Mouse (Mus musculus) retina, embryonic 14.5 days (tissue): Measurements from ENCODE around the gene Traf3ip2.

Experiments used
- DNase-seq: peaks from one replicate; pipeline ENCODE4 v3.0.0-alpha.2; 2015; ENCODE audit warnings: low spot score

Gene Traf3ip2

DNA sequence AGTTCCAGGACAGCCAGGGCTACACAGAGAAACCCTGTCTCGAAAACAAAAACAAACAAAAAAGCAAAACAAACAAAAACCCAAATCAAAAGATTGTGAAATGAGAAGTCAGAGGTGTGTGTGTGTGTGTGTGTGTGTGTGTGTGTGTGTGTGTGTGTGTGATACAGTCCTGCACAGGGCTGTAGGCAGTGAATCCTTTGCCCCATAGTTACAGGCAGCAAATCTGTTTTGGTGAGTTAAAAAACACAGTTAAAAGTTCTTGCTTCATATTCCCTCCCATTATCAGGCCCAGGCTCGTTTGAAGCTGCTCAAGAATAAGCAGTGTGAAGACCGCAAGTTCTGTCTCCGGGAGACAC, at the start of gene Traf3ip2:
Gene Traf3ip2 (plus strand): TSS at position 302 of the 356 bp plus-strand sequence.
- DNase-seq = no peak

DNA sequence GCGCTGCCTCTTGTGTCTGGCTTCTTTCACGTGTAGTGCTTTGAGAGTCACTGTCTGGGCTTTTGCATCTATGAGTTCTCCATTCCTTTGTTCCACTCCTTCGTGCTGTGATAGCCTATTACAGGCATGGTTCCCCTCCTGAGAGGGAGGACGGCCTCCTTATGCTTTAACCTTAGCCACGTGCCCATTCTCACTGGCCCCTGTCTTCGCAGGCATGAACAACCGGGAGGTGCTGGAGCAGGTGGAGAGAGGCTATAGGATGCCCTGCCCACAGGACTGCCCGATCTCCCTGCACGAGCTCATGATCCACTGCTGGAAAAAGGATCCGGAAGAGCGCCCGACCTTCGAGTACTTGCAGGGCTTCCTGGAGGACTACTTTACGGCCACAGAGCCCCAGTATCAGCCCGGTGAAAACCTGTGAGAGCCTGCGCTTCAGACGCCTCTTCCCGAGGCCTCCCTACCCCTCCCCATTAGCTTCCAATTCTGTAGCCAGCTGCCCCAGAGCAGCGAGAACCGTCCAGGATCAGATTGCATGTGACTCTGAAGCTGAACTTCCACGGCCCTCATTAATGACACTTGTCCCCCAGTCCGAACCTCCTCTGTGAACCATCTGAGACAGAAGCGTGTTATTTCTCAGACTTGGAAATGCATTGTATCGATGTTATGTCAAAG, 49.0 kb upstream of the Traf3ip2 start:
- DNase-seq = no peak

DNA sequence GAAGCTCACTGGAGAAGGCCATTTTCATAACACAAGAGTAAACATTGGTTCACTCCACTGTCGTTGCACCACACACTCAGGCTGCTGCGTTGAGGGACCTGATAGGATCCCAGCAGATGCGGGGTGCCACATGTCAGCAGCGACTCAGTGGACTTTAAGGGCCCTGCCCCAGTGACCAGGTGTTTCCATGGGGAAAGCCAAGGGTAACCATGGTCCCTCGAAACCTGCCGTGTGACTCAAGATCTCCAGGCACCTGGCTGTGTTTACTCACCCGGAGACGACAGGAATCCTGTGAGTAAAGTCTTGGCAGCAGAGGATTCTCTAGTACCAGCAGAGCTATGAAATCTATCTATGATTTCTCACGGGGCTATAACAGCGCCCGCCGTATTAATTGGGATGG, 45.8 kb upstream of the Traf3ip2 start:
- no peak for DNase-seq

DNA sequence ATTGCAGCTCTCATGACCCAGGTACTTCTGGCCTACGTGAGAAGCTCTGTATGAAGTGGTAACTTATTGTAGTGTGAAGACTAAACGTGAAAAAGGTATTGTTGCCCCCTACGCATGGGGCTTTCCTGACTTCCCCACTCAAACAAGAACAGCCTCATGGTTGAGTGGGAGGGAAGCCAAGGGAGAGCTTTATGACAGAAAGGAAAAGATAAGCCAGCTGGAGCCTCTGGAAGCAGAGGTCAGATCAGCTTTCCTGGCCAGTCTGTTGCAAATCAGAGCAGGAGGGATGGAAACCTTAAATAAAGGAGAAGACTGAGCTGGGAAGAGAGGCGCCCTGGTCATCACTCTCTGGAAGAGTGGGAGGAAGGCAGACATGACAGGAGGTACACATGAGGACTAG, 43.7 kb upstream of the Traf3ip2 start:
- no peak for DNase-seq

DNA sequence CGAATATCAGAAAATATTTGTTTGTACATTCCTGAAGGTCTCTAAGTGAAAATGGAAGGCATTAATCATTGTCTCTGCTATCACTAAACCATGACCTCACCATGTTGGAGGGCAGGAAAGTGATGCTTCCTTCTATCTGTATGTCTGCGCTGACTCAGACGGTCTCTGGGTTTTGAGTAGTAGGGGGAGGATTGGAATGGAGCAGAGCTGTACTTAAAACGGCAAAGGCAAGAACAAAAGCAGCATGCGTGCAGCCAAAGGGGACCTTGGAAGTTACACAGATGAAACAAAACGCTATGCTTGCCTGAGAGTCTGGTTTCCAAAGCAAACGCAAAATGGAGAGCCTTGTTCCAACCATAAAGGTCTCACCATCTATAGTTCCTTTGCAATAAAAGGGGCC, 41.7 kb upstream of the Traf3ip2 start:
- DNase-seq = no peak

DNA sequence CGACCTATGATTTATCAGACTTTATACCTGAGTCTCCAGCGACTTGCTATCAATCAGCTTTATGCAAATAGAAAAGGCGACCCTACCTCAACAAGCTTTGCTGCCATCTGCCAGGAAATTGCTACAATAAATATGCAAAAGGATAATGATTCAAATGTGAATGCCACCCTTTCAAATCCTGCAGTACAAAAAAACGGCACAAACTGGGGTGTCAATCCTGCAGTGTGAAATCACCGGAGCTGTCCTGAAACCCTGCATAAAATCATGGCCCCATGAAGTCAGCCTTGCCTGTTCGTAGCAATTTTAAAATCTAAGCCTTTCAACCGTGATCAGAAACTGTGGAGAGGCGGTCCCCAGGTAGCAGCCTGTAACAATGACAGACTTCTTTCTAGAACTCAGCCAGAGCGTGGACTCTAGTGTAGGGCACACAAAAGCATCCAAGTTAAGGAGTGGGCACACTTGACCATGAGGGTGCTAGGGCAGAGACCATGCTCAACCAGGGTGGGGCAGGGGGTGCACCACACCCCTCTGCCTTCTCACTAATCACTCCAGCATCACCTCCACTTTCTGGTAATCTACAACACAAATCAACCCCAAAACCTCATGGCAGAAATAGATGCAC, 40.6 kb upstream of the Traf3ip2 start:
- no peak for DNase-seq

DNA sequence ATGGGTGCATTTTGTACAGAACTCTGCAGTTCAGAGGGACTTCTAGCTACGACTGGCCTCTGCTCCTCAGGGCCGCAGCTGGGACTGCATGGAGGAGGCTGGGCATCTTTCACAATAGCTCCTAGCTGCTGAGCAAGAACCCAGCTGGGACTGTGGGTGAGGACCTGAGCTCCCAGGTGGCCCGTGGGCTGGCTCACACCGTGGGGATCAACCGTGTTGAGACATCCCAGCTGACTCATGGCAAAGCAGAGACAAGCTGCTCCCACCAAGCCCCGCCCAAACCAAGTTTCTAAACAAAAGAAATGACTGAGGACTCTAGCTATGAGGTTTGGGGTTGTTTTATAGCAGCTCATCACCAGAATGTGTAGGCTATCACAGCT, 40.1 kb upstream of the Traf3ip2 start:
- no peak for DNase-seq

DNA sequence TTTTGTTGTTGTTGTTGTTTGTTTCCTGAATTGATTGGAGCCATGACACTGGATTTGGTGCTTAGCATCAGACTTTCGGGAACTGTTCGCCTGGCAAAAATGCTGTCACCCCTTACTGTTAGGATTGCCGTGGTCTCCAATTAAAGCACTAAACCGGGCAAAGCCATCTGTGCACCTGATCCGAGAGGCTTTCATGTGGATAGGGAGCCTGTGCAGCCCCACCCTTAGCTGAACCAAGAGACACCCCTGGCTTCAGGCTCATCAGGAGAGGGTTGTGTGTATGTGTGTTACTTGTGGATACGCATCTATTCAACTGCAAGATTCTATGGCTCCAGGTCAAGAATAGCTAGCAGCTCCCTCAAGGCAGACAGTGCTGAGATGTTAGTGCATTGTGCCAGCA, 36.3 kb upstream of the Traf3ip2 start:
- no peak for DNase-seq

DNA sequence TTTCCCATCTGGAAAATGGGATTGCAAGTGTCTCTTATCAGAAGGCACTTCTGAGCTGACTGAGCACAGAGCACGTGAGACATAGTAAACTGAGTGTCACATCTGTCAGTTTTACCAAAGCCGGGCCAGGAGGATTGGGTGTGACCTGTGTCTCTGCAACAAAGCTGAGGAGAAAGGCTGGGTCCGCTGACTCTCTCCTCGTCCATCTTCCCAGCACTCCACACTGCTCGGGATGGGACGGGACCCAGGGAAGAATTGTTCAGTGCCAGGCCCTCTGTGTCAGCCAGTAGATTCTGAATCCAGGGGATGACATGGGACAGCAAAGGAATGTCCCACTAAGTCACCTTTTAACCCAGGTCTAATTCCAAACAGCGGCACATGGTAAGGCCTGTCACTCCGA, 32.3 kb upstream of the Traf3ip2 start:
- DNase-seq = no peak

DNA sequence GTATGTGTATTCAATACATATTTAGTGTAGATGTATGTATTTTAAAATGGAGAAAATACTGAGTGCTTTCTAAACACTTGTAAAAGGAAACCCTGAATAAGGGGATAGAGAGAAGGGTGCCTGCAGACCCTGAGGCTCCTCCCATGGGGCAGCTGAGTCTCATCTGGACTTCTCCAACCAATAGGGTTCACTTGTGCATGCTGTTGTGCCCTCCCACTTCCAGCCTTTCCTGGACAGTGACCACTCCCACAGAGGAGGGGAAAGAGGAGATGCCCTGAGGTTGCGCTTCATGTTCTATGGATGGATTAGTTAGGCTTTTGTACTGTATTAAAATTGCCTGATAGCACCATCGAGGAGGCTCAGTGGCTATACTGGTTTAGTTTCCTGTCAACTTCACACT, 30.3 kb upstream of the Traf3ip2 start:
- DNase-seq = no peak

DNA sequence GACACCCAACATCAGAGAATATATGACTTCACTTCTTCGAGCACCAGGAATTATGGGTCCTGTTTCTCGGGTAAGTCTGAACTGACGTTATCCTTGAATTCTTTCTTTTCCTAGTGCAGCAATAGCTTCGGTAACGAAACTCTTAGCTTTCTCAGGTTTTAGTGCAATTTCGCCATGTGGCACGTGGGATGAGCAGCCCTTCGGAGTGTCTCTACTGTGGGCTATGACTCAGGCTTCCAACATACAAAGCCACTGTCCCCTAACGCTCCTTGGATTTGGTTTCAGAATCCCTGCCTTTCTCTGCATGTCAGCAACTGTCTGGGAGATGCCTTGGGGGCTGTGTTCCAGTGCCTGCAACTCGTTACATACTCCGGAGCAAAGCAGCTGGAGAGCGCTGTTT, 29.0 kb upstream of the Traf3ip2 start:
- DNase-seq = no peak

DNA sequence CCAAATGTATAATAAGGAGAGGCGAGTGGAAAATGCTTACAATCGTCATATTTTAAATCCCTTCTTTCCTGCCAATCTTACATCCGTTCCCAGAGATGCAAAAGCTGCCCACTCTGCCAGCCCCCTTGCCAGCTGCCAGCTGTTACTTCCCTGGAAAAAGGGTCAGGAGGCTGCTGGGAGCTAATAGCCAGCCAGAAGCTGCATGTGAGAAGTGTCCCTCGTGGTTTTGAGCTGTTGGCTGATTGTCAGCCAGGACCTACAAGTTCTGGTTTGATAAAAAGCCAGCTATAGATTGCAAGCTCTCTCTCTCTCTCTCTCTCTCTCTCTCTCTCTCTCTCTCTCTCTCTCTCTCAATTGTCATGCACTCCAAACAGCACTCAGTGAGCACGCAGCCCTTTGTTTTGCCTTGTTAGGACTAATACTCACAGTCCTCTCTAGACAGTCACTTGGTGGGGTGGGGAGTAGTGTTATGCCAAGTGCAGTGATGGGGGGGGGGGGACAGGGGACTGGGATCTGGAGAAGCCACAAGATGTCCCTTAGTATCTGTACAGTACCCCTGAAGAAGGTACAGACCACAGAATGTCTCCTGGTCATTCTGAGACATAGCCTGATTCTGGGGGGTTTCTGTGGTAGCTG, 25.3 kb upstream of the Traf3ip2 start:
- peak; percentile 35 for DNase-seq

DNA sequence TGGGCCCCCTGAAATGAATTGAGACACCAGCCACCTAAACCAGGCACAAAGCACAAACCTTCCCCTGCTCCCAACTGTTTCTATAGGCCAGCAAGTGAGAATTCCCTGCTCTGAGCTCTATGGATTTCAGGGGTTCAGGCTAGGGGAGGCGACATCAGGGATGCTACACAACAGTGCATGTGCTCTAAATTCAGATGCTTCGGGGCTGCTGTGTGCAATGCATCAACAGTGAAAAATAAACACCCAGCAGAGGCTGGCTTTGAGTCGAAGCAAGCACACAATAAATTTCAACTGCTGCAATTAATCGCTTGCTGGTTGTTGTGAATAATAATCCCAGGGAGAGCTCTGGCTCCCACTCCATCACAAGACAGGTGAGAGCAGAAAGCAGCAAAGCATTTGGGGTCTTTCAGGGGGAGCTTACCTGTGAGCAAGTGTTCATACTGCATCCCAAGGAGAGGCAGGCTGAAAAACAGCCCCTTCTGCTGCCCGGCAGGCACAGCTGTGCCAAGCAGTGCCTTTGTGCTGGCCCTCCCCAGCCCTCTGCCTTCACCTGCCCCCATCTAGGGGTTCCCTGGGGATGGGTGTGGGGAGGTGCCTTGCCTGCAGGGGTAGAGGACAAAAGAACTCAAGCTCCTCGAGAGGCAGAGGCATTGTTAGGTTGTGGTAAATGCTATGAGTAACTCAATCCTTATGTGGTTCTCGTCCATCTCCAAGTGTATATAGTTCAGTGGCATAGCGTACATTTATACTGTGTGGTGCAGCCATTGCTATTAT, 24.6 kb upstream of the Traf3ip2 start:
- DNase-seq = no peak

DNA sequence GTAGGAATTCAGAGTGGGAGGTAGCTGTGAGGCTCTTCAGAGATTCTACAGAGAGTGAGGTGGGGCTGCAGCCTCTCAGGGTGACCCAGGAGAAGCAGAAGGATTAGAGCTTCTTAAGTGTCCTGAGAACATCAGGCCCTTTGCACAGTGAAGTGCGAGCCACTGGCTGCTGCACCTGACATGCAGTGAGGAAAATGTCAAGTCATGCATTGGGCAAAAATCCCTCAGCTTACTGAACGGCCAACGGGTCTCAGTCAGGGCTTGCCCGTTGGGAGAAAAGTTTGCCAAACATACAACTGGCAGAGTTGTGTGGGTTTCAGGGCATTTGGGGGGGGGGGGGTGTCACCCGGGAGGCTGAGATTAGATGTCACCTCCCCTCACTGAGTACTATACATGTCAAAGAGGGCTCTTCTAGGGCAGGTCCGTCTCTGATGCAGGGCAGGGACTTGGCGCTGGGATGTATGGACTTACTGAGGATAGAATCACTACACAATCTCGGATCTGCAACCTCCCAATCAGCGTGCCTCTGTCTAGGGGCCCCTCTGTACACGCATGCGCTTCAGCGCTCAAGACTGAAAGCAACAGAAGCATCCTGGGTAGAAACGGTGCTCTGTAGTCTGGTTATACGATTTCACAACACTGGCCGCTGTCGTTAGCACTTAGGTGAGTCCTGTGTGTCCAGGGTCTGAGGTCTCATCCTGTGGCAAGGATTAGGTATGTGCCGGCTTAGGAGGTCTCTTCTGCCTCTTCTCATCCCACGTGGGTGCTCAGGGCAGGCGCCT, 22.8 kb upstream of the Traf3ip2 start:
- no peak for DNase-seq

DNA sequence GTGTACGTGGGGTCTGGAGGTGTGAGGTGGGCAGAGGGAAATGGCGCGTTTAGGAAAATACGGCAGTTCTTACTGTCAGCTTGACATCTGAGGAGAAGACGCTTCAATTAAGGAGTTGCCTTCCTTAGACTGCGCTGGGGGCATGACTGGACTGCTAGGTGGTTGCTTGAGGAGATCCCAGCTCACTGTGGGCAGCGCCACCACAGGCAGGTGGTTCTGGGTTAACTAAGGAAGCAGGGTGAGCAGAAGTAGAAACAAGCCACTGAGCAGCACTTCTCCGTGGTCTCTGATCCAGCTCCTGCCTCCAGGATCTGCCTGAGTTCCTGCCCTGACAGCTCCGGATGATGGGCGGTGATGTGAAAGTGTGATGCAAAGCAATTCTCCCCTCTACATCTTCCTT, 22.1 kb upstream of the Traf3ip2 start:
- no peak for DNase-seq

DNA sequence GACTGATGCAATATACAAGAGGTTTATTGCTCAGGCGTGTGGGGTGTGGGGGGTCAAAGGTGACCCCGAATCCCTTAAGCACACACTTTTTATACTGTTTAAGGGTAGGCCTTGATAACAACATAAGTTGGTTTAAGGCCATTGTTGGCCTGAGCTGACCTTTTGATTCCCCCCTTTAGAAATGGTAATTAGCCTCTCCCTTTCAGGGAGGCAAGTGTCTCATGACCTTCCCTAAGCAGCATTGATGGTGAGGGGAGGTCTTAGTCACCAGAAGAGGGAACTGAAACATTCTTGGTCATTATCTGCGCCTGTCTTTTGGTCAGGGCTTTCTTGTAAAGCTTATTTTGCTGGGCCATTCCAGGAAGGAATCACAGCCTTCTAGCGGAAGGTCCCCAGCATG, 20.2 kb upstream of the Traf3ip2 start:
- DNase-seq = no peak

DNA sequence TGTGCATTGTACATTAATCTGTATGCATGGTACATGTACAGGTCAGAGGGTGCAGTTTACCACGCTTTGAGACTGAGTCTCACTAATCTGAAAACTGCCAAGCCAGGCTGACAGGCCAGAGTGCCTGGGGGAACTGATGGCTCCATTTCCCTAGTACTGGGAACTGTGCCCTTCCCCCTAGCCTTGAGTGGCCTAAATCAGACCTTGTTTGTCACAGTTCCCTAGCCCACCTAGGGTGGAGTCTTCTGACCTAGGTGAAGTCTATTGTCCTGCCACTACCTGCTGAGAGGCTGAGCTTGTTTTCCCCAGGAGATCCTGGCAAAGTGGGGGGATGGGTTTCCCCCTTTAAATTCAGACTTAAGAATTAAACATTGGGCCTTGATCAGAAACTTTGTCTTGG, 18.0 kb upstream of the Traf3ip2 start:
- DNase-seq = no peak

DNA sequence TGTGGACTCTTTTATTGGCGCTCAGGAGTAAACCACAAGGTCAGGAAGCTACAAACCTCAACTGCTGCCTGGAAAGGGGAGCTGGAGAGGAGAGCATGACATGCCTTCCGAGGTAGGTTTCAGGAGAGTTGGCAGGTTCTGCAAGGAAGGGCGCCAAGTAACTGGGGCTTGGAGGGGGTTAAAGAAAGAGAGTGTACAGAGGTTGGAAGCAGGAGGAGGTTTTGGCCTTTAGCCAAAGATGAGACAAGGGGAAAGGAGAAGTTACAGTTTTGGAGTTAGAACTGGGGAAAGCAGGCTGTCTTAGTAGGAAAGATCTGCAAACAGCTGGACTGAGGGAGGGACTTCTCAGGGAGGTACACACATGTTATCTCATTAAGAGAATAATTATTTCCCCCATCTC, 16.9 kb upstream of the Traf3ip2 start:
- no peak for DNase-seq

DNA sequence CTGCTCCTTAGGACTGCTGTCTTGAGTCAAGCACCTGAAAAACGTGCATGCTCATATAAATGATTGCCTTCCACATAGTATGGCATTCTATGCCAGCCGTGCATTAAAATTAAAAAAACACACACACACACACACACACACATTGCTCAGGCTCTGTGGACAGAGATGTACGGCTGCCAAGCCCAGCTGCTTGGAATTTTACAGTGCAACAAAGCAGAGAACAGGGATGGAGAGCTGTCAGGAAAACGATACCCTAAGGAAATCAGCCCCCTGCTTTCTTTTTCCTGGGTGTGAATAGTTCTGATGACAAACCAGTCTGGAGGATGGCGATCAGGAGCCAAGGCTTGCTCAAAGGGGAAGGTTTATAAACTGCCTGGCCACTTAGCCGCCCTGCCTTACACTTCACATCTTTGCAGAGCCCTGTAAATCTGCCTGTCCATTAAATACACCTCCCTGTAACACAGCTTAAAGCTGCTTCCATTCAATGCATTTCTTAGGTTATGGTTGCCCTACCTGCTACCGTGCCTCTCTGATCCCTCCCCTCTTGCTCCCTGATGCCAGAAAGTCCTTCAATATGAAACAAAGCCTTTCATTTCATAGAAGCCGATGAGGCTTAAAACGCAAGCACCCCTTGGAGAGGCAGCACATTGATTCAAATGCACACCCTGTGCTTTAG, 15.5 kb upstream of the Traf3ip2 start:
- DNase-seq = no peak

DNA sequence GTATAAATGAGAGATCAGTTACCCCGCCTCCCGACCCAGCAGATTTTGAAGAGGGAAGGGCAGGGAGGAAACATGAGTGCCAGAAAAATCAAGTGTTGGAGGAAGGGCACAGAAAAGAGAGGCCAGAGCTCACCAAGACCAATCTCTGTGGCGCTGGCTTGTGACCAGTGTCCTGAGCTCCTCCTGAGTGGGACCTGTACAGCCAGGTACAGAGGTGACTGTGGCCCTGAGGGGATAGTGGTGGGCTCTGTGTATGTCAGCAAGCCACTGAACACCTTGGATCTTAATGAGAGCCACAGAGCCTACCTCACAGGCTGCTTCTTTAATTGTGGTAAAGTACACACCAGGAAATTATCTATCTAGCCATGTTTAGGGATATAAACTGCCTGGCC, 14.9 kb upstream of the Traf3ip2 start:
- DNase-seq = no peak

DNA sequence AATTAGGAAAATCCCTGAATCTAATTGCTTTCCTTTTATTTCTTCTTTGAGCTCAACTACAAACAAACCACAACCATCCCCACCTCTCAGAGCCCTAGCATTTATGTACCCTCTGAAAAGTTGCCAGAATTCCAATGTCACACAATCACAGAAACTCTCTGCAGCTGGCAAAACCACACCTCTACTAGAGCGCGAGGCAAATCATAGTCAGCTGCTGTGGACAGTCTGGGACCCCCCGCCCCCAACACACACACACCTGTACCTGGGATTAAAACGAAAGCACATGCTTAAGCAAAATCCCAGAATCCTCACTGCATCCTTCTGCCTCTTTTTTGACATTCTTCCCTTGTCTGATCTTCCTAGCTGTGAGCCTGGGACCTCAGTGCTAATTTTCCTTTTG, 13.1 kb upstream of the Traf3ip2 start:
- DNase-seq = no peak

DNA sequence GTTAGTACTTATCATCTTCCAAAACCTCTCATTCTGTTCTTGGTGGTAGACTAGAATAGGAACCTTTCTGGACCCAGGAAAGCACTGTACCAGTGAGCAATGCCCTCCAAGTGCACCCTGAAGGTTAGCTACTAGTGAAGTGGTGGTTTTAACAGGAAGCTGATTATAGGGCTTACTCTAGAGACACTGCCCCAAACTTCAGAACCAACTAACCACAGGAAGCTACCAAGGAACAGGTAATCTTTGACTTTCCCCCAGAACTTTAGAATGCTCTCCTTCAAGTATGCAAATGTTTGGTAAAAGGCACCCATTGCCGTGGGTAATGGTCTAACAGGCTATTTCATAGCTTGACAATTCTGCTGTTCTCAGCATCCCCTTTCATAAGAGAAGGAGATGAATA, 12.6 kb upstream of the Traf3ip2 start:
- DNase-seq = no peak
